Mouse (Mus musculus) brain, embryonic 14.5 days (tissue): ENCODE results near the gene Mst1r.

Experiments
- CTCF ChIP-seq: fragments of 200-500 bp; IDR thresholded peaks from 2 replicates; pipeline ENCODE4 v1.5.1; 2012; ENCODE audit warnings: inconsistent platforms, mild to moderate bottlenecking, moderate library complexity, borderline replicate concordance; ENCODE audit not compliant: insufficient read depth, insufficient read length; ENCODE audit errors: extremely low read depth
- POLR2A ChIP-seq: fragments of 200-500 bp; IDR thresholded peaks from 2 replicates; pipeline ENCODE4 v1.6.1; 2012; ENCODE audit warnings: mild to moderate bottlenecking, inconsistent platforms, borderline replicate concordance; ENCODE audit not compliant: poor library complexity, insufficient read depth, insufficient read length, severe bottlenecking; ENCODE audit errors: extremely low read depth

DNA sequence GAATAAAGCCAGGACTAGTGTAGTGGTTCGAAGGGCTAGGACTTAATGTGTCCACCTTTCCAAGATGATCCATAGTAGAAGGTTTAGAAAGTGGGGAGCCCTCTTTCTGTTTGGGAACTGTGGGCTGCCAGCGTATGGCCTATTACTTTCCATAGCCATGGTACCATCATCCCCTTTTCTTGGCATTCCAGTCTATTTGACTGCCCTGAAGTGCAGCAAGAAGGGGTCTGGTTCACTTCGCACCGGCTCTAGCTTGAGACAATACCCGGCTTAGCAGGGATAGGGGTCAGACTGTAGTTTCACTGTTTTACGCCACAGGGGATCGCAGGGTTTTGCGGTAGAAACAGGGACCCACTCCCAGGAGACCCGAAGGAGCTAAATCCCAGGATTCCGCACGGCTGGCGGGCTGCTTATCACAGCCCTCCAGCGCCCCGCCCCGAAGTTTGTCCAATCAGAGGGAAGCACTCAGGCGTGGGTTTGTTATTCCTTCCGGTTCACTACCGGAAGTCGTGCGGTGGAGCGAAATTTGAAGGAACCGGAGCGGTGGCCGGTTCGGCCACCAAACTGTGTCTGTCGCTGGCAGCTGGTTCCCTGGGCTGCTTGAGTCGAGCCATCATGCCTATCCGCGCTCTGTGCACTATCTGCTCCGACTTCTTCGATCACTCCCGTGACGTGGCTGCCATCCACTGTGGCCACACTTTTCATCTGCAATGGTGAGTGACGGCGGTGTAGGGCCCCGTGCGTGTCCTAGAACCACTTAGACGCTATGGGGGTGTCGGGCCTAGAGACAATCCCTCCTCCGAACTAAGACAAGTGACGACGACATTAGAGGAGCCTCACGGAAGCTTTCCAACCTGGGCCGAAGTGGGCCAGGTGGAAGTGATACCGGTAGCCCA, 44.0 kb downstream of the Mst1r start:
- TF ChIP-seq POLR2A (peak; percentile 40; the same call in 1 of the 2 replicates), CTCF (no peak)
